Mouse (Mus musculus): ENCODE data around the gene 5330417H12Rik. TPM values are rescaled to one million over a fixed set of nuclear protein-coding genes. Genes with fewer than 3 reads are reported as not detected.

The 5330417H12Rik gene
- polyA plus RNA-seq, 1 experiment from 2014 or later: not detected

DNA sequence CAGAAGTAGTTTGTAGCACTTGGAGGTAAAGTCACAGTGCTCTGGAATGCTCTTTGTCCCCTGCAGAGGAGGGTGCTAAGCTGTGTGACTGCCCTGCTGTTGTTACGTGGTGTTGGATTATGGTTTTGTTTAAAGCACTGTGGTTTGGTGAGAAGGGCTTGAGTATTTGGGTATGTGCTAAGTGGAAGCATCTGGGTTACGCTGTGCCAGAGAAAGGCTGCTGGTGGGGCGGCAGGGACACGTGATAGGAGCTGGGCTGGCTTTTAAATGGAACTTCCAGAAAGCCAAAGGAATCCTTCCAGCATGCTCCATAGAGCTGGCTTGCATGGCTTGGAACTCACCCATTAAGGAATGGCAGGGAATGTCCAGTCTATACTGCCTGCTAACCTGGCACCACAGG lies 5.7 kb downstream of the 5330417H12Rik start:
- H3K9ac ChIP-seq: no peak overlapping the region
- no peak overlapping the region for H3K4me3 ChIP-seq
- peaks cover 4% of the 10 kb centered on the region; the same call in 1 of the 2 replicates for H3K4me1 ChIP-seq
- H3K4me2 ChIP-seq (replicated peaks): no peak overlapping the region
- WGBS: 71% methylated on average over 4 of the region's 4 CpGs
- no peaks in the 10 kb centered on the region; the same call in 1 of the 2 replicates for H3K9me3 ChIP-seq (replicated peaks)
- H3K36me3 ChIP-seq: no peaks in the 10 kb centered on the region
- no peak overlapping the region for H3K27ac ChIP-seq
- no peak for ATAC-seq (ENCODE audit: low FRiP score)
- H3K27me3 ChIP-seq: no peaks in the 10 kb centered on the region

DNA sequence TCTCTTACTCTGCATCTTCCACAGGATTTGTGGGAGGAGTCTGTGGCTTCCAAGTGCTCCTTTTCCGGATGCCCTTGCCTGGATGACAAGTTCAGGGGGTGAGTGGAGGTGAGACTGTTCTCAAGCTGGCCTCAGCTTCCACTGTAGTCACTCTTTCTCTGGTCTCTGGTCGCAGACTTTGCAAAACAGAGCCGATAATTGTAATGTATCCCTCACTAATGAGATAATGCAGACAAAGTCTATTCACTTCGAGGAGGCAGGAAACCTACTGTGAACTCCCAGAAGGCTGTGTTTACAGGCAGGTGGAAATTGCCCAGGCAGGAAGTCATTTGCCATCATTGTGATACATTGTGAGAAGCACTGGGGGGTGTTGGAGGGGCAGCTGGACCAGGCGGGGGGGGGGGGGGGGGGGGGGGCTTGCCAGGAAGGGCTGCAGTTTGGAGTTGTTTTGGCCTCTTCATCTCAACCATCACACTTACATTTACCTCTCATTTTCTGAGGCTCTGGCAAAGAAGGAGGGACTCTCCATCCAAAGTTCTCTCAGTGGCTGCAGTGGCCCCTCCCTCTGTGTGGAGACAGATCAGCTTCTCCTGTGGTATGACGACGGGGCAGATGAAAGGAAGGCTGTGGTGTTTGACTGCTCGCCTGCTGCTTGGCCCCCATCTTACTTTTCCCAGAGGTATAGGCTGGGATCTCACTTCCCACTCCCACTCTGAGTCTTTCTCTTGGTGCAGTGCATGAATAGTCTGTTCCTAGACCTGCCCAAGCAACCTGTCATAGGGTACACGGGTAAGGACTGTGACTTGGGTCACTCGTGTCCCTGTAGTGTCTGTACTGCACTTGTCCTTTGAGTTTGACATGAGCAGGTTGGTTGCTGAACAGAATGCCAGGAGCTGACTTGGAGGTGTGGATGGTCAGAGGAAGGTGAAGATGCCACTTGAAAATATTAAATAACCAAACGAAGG lies 6.7 kb downstream of the 5330417H12Rik start:
- Histone ChIP-seq H3K9me3 (replicated peaks) (no peaks in the 10 kb centered on the region; the same call in 1 of the 2 replicates), H3K4me1 (peaks cover 4% of the 10 kb centered on the region; the same call in 1 of the 2 replicates), H3K27ac (no peak overlapping the region), H3K9ac (no peak overlapping the region), H3K4me3 (no peak overlapping the region), H3K27me3 (no peaks in the 10 kb centered on the region), H3K4me2 (replicated peaks) (no peak overlapping the region), H3K36me3 (no peaks in the 10 kb centered on the region)
- ATAC-seq (ENCODE audit: low FRiP score): no peak
- WGBS: 36% methylated on average over 10 of the region's 11 CpGs

DNA sequence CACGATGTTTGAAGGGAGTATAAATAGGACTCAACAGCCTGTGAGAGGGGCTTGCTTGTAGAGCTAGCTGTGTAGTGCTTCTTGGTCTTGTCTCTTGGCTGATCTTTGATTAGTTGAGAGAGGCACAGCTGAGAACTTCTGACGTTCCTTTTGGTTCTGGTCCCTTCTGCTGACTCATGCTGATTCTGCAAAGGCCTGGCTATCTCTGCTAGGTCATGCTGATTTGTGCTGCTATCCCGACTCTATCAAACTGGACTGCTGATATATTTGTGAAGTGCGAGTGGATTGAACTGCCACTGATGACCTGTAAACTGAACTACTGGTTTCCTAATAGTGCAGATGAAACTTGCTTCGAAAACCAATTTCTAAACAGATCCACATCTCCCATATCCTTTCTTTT lies 14.1 kb downstream of the 5330417H12Rik start:
- no peaks in the 10 kb centered on the region for H3K9me3 ChIP-seq (replicated peaks)
- no peak overlapping the region for H3K9ac ChIP-seq
- no peak overlapping the region for H3K27ac ChIP-seq
- H3K4me1 ChIP-seq: no peaks in the 10 kb centered on the region
- H3K27me3 ChIP-seq: no peaks in the 10 kb centered on the region
- 92% methylated on average over 5 of the region's 5 CpGs for WGBS
- H3K36me3 ChIP-seq: no peaks in the 10 kb centered on the region
- no peak overlapping the region for H3K4me3 ChIP-seq
- no peak for ATAC-seq (ENCODE audit: low FRiP score)
- no peak overlapping the region for H3K4me2 ChIP-seq (replicated peaks)

DNA sequence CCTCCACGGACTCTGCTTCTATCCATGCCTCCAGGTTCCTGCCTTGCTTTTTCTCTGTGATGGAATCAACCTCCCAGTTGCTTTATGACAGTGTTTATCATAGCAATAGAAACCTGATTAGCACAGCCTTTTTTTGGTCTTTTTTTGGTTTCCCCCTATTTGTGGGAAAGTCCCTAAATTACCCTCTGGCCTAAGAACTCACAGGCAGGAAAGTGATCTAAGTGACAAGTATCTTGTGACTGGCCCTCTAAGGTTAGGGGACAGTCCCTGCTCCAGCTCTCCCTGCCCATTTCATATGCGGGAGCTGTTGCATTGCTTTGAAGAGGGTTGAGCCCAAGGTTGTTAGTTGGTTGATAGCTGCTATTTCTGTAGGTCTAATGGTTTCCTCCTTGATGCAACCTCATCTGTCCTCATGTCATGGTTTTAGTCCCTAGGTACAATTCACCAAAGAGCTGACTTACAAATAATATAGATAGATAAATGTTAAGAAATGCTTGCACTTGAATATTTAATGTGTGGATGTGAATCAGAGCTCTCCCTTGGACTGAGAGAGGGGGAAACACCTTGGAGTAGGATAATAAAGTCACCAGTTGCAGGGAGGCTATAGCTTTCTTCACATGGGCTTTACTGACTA lies 15.2 kb downstream of the 5330417H12Rik start:
- H3K27ac ChIP-seq: no peak overlapping the region
- no peak overlapping the region for H3K4me2 ChIP-seq (replicated peaks)
- no peaks in the 10 kb centered on the region for H3K27me3 ChIP-seq
- WGBS: 81% methylated on average over 2 of the region's 2 CpGs
- no peaks in the 10 kb centered on the region for H3K9me3 ChIP-seq (replicated peaks)
- ATAC-seq (ENCODE audit: low FRiP score): no peak
- no peak overlapping the region for H3K4me3 ChIP-seq
- no peaks in the 10 kb centered on the region for H3K4me1 ChIP-seq
- no peak overlapping the region for H3K9ac ChIP-seq
- H3K36me3 ChIP-seq: no peaks in the 10 kb centered on the region

DNA sequence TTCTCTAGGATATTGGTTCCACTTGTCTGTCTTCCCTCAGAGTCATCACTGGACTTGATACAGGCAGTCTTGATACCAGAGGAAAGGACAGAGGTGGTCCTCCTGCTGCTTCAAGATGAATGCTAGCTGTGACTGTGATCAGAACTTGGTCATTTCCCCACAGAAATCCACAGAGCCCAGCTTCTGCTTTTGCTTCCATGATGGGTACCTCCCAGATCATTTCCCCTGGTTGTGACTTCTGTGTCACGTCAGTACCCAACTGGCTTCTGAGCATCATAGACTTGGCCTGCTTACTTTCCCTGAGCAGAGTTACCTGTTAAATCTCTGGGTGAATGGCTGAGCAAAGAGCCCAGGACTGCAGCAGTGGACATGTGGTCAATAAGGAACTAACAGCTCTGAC lies 17.2 kb downstream of the 5330417H12Rik start:
- H3K4me3 ChIP-seq: no peak overlapping the region
- no peak overlapping the region for H3K27ac ChIP-seq
- no peak overlapping the region for H3K9ac ChIP-seq
- no peak overlapping the region for H3K4me2 ChIP-seq (replicated peaks)
- H3K4me1 ChIP-seq: no peaks in the 10 kb centered on the region
- 92% methylated on average over 1 of the region's 1 CpGs for WGBS
- H3K27me3 ChIP-seq: no peaks in the 10 kb centered on the region
- no peaks in the 10 kb centered on the region for H3K36me3 ChIP-seq
- no peak for ATAC-seq (ENCODE audit: low FRiP score)
- no peaks in the 10 kb centered on the region for H3K9me3 ChIP-seq (replicated peaks)

DNA sequence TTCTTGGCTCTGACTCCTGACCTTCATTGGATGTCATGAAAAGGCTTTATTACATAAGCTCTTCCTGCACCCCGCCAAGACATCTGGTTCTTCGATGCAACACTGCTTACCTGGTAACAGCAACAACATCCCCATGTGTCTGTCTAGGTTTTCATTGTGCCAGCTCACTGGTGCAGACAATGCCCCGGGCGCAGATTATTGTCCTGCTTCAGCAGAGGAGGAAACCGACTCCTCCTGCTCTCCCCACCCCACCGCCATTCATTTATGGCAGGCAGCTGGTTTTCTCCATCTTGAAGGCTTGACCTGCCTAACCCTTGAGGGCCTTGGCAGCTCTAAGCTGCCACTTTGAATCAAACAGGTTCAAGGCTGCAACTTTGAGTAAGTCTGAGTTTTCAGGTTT lies 22.0 kb downstream of the 5330417H12Rik start:
- Histone ChIP-seq H3K27me3 (no peaks in the 10 kb centered on the region), H3K4me2 (replicated peaks) (no peak overlapping the region), H3K9ac (no peak overlapping the region), H3K9me3 (replicated peaks) (no peaks in the 10 kb centered on the region), H3K36me3 (no peaks in the 10 kb centered on the region), H3K4me1 (no peaks in the 10 kb centered on the region), H3K27ac (no peak overlapping the region), H3K4me3 (no peak overlapping the region)
- ATAC-seq (ENCODE audit: low FRiP score): no peak
- WGBS: 52% methylated on average over 6 of the region's 6 CpGs

DNA sequence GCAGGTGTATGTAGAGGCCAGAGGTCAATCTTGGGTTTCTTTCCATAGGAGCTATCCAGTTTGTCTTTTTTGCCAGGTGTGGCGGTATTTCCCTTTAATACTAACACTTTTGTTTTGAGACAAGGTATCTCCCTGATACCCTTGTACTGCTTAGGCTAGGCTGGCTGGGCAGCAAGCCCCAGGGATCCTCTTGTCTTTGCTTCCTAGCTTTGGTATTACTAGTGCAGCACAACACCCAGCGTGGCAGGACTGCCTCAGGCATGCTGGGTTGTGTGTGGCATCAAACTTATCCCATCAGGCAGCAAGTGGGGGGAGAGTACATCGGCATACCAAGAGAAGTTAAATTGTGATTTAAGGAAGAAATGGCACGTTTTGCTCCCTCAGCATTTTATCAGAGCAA lies 22.5 kb downstream of the 5330417H12Rik start:
- H3K27ac ChIP-seq: no peak overlapping the region
- H3K4me3 ChIP-seq: no peak overlapping the region
- 79% methylated on average over 4 of the region's 4 CpGs for WGBS
- H3K27me3 ChIP-seq: no peaks in the 10 kb centered on the region
- no peak for ATAC-seq (ENCODE audit: low FRiP score)
- no peaks in the 10 kb centered on the region for H3K36me3 ChIP-seq
- H3K4me2 ChIP-seq (replicated peaks): no peak overlapping the region
- H3K9ac ChIP-seq: no peak overlapping the region
- no peaks in the 10 kb centered on the region for H3K9me3 ChIP-seq (replicated peaks)
- no peaks in the 10 kb centered on the region for H3K4me1 ChIP-seq

DNA sequence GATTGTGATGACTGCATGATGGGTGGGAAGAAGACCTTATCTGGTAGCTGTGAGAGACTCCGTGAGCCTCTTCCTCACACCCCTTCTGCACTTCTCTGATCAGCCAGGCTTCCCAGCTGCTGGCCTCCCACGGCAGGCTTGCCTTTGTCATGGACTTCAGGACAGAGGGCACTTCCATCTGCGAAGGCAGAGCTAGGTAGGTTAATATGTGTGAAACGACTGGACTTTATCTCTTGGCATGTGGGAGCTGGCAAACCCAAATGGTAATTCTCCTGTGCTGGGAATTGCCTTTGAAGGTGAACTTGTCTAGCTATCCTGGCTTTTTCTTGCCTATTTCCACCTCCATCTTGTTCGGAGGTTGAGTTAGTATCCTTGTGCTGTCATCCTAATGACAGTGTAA lies 24.3 kb downstream of the 5330417H12Rik start:
- Histone ChIP-seq H3K4me1 (no peaks in the 10 kb centered on the region), H3K4me3 (no peak overlapping the region), H3K36me3 (no peaks in the 10 kb centered on the region), H3K27me3 (peaks cover 1% of the 10 kb centered on the region), H3K27ac (no peak overlapping the region), H3K4me2 (replicated peaks) (no peak overlapping the region), H3K9ac (no peak overlapping the region), H3K9me3 (replicated peaks) (no peaks in the 10 kb centered on the region)
- ATAC-seq (ENCODE audit: low FRiP score): no peak
- 75% methylated on average over 5 of the region's 5 CpGs for WGBS

DNA sequence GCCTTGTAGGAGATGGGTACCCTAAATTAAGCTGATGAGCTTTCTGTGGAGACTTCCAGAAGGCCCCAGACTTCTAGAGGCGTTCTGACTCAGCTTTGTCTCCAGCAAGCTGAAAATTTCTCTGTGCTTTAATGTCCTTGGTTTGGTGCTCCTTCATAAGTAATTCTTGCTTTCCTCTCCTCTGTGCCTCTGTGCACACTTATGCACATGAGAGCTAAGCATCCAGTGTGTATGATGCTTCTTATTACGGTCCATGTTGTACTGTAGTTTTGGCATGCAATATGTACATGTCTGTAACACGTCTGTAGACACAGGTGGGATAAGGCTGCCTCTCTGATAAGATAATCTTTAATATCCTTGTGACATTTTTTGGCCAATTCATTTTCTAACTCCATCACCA lies 27.0 kb downstream of the 5330417H12Rik start:
- no peak overlapping the region for H3K9ac ChIP-seq
- H3K4me1 ChIP-seq: peaks cover 6% of the 10 kb centered on the region; the same call in 1 of the 2 replicates
- H3K27me3 ChIP-seq: peaks cover 8% of the 10 kb centered on the region
- H3K36me3 ChIP-seq: no peaks in the 10 kb centered on the region
- H3K27ac ChIP-seq: no peak overlapping the region
- no peak overlapping the region for H3K4me2 ChIP-seq (replicated peaks)
- 86% methylated on average over 3 of the region's 3 CpGs for WGBS
- no peaks in the 10 kb centered on the region for H3K9me3 ChIP-seq (replicated peaks)
- H3K4me3 ChIP-seq: no peak overlapping the region
- ATAC-seq (ENCODE audit: low FRiP score): no peak

DNA sequence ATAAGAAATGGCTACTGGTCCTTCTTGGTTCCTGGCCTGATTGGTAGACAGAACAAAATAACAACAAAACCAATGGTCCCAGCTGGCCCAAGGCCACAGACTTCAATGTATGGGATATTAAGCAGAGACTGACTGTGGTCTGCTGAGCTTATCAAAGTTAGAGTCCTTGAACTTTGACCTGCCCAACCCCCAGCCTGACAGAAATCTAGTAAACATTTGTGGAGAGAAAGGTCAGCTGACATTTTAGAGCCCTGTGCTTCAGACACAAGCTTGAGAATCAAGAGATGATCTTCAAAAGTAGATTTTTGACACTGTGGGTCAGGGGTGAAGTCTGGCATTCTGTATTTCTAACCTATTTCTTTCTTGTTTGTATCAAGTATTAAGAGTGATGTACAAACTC lies 28.2 kb downstream of the 5330417H12Rik start:
- H3K27ac ChIP-seq: no peak overlapping the region
- no peaks in the 10 kb centered on the region for H3K9me3 ChIP-seq (replicated peaks)
- ATAC-seq (ENCODE audit: low FRiP score): no peak
- H3K4me3 ChIP-seq: no peak overlapping the region
- H3K4me1 ChIP-seq: peaks cover 6% of the 10 kb centered on the region; the same call in 1 of the 2 replicates
- no peak overlapping the region for H3K4me2 ChIP-seq (replicated peaks)
- H3K36me3 ChIP-seq: no peaks in the 10 kb centered on the region
- no peak overlapping the region for H3K9ac ChIP-seq
- peaks cover 8% of the 10 kb centered on the region for H3K27me3 ChIP-seq

DNA sequence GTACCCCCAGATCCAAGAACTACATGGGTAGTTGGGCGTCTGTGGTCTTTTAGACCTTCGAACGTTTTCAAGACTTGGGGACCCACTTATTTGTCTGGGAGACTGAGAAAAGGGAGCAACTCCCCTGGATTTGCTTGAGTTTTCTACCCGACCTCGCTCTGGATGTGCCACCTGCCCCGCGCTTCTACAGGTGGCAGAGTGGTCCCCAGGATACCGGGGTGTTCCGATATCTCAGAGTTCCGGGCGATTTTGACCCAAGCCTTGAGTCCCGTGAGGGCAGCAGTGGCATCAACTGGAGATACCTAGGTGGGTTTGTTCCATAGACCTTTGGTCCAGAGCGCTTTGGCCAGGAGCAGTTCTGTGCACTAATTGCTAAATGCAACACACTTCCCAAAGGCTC lies 29.5 kb downstream of the 5330417H12Rik start:
- H3K9ac ChIP-seq: peak overlapping the region; percentile 55; the same call in 1 of the 2 replicates
- H3K36me3 ChIP-seq: no peaks in the 10 kb centered on the region

DNA sequence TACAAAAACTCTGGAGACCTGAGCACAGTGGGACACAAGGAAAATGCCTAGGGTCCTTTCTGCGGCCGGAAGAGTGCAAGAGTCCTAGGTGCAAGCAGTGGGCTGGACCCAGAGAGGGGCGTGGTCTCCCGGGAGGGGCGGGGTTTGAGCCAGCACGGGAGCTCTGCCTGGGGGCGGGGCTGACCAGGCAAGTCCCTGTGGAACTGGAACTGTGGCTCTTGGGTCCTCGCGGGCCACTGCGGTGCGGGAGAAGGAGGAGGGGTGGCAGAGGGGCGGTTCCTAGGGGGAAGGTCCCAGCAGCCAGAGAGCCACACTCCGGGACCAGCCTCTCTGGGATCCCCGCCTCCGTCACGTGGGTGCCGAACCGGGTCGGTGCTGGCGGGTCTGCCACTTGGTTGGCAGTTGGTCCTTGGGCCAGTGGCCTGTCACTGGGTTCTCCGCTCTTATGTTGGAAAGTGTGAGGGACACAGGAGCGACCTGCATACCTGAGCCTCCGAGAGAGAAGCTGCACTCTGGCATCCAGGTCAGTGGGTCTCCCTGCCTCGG lies 30.0 kb downstream of the 5330417H12Rik start, which contains the start of gene Ppfibp2:
Ppfibp2 (plus strand) TSS at position 351 of the 546 bp plus-strand sequence.
- peak; percentile 94 for ATAC-seq (ENCODE audit: low FRiP score)
- H3K36me3 ChIP-seq: no peaks in the 10 kb centered on the region

More for the DNA sequence above, 29.5 kb downstream of the 5330417H12Rik start:
- peak; percentile 20; the same call in 1 of the 2 replicates for ATAC-seq (ENCODE audit: low FRiP score)
- peak overlapping the region; percentile 56 for H3K4me3 ChIP-seq
- no peak overlapping the region for H3K27ac ChIP-seq
- peaks cover 8% of the 10 kb centered on the region for H3K27me3 ChIP-seq
- peaks cover 6% of the 10 kb centered on the region; the same call in 1 of the 2 replicates for H3K4me1 ChIP-seq
- H3K4me2 ChIP-seq (replicated peaks): peak overlapping the region; percentile 94
- 11% methylated on average over 13 of the region's 13 CpGs for WGBS
- no peaks in the 10 kb centered on the region for H3K9me3 ChIP-seq (replicated peaks)

More for the DNA sequence above, 30.0 kb downstream of the 5330417H12Rik start, which contains the start of gene Ppfibp2:
- Histone ChIP-seq H3K4me2 (replicated peaks) (peak within 1 kb of the TSS; percentile 94), H3K9ac (peak within 1 kb of the TSS; percentile 55), H3K4me1 (peaks cover 6% of the 10 kb centered on the region; the same call in 1 of the 2 replicates), H3K27me3 (peaks cover 8% of the 10 kb centered on the region), H3K4me3 (peak within 1 kb of the TSS; percentile 56), H3K9me3 (replicated peaks) (no peaks in the 10 kb centered on the region), H3K27ac (no peak within 1 kb of the TSS)
- WGBS: 1% methylated on average over 19 of the region's 24 CpGs

Data from hindbrain, embryonic 12.5 days (tissue).